9 mouse cellular contexts compared by ENCODE assay signal in genomic region chr7:138907976-138908375, GRCm38 (mm10). TPM values are rescaled to one million over a fixed set of nuclear protein-coding genes. Genes with fewer than 3 reads are reported as not detected.
A peak's percentile ranks its signal among the peaks of the same experiment; 100 is the strongest.
DNase-seq lines count a peak whose midpoint lies in the region; ATAC-seq and TF ChIP-seq lines count a peak whose summit lies in the region.
"Had no signal": no experiment of that assay in that cellular context is flagged by ENCODE, and none has a peak within 500 bp of the region (broad histone marks: within the 10 kb centered on the region; RNA-seq: fewer than 3 reads in every experiment).

No protein-coding gene starts in this region.

- H3K36me3 ChIP-seq in erythroblast, embryonic 14.5 days (ENCODE audit: control insufficient read depth) = no peaks in the 10 kb centered on the region
- H3K36me3 ChIP-seq in ES-Bruce4 (ENCODE audit: control insufficient read depth, insufficient read depth, low read length, poor library complexity, severe bottlenecking) = no peaks in the 10 kb centered on the region
- H3K36me3 ChIP-seq in hindbrain, embryonic 13.5 days = no peaks in the 10 kb centered on the region
- H3K36me3 ChIP-seq in liver, embryonic 15.5 days (replicated peaks) = no peaks in the 10 kb centered on the region

- no peak overlapping the region for H3K27ac ChIP-seq in ES-Bruce4 (ENCODE audit: insufficient read depth, low read length)
- no peak overlapping the region for H3K27ac ChIP-seq in hindbrain, embryonic 13.5 days
- H3K27ac ChIP-seq in liver, embryonic 15.5 days (replicated peaks) = peak overlapping the region; percentile 84

- H3K4me1 ChIP-seq in erythroblast, embryonic 14.5 days (ENCODE audit: control insufficient read depth) = peaks cover 52% of the 10 kb centered on the region
- H3K4me1 ChIP-seq in ES-Bruce4 (ENCODE audit: control insufficient read depth, insufficient read depth, low read length) = peaks cover 3% of the 10 kb centered on the region
- H3K4me1 ChIP-seq in hindbrain, embryonic 13.5 days (replicated peaks) = peaks cover 37% of the 10 kb centered on the region
- H3K4me1 ChIP-seq in liver, embryonic 15.5 days (replicated peaks) = peaks cover 63% of the 10 kb centered on the region

- H3K4me2 ChIP-seq in hindbrain, embryonic 13.5 days = peak overlapping the region; percentile 80
- peak overlapping the region; percentile 93 for H3K4me2 ChIP-seq in liver, embryonic 15.5 days

- no peak for DNase-seq in urinary bladder, postnatal 14 days (ENCODE audit: low spot score)
- no peak for DNase-seq in layer of hippocampus, postnatal 25 days (ENCODE audit: extremely low spot score in 1 of 2, low spot score in 1 of 2)
- DNase-seq: cerebellum, adult 8-10 months had no signal

- WGBS in hindbrain, embryonic 13.5 days = 58% methylated on average over 5 of the region's 5 CpGs
- WGBS in liver, embryonic 15.5 days (ENCODE audit: insufficient replicate concordance) = 73% methylated on average over 5 of the region's 5 CpGs

- H3K9me3 ChIP-seq in erythroblast, embryonic 14.5 days (ENCODE audit: control insufficient read depth, low read length) = no peaks in the 10 kb centered on the region
- H3K9me3 ChIP-seq in ES-Bruce4 (replicated peaks; ENCODE audit: control insufficient read depth, insufficient read depth, low read length, poor library complexity, severe bottlenecking) = no peaks in the 10 kb centered on the region
- no peaks in the 10 kb centered on the region for H3K9me3 ChIP-seq in hindbrain, embryonic 13.5 days
- no peaks in the 10 kb centered on the region for H3K9me3 ChIP-seq in liver, embryonic 15.5 days (replicated peaks)

- no peaks in the 10 kb centered on the region for H3K27me3 ChIP-seq in erythroblast, embryonic 14.5 days (ENCODE audit: control insufficient read depth)
- H3K27me3 ChIP-seq in ES-Bruce4 (ENCODE audit: control insufficient read depth, insufficient read depth, low read length, poor library complexity, severe bottlenecking) = no peaks in the 10 kb centered on the region
- H3K27me3 ChIP-seq in hindbrain, embryonic 13.5 days = peaks cover 20% of the 10 kb centered on the region
- no peaks in the 10 kb centered on the region for H3K27me3 ChIP-seq in liver, embryonic 15.5 days

- TF ChIP-seq CTCF in ES-Bruce4 (IDR thresholded peaks at IDR 0.05; ENCODE audit: low read depth, low read length) = no peak

- H3K9ac ChIP-seq in ES-Bruce4 (ENCODE audit: low read depth, poor library complexity, severe bottlenecking) = no peak overlapping the region
- H3K9ac ChIP-seq in hindbrain, embryonic 13.5 days = no peak overlapping the region
- H3K9ac ChIP-seq in liver, embryonic 15.5 days = peak overlapping the region; percentile 92; the same call in 1 of the 2 replicates

- H3K4me3 ChIP-seq in erythroblast, embryonic 14.5 days (replicated peaks) = peak overlapping the region; percentile 81
- H3K4me3 ChIP-seq in ES-Bruce4 (ENCODE audit: low read depth, low read length) = peak overlapping the region; percentile 98
- H3K4me3 ChIP-seq in hindbrain, embryonic 13.5 days = peak overlapping the region; percentile 72
- peak overlapping the region; percentile 78 for H3K4me3 ChIP-seq in liver, embryonic 15.5 days (replicated peaks)

- ATAC-seq in erythroblast, adult 5-6 weeks (replicated peaks; ENCODE audit: low FRiP score, poor library complexity, severe bottlenecking) = no peak
- no peak for ATAC-seq in hindbrain, embryonic 13.5 days (ENCODE audit: low FRiP score)
- no peak for ATAC-seq in liver, embryonic 15.5 days (ENCODE audit: insufficient read depth)
- no peak for ATAC-seq in CD4-positive, CD25-positive, alpha-beta regulatory T cell, adult 4 months

- TF ChIP-seq EP300 in ES-Bruce4 (IDR thresholded peaks at IDR 0.05; ENCODE audit: insufficient read depth, low read depth, low read length) = no peak

- TF ChIP-seq POLR2A in ES-Bruce4 (IDR thresholded peaks at IDR 0.05; ENCODE audit: insufficient read depth, low read length) = no peak

RNA-seq across cellular contexts. Expression of gene Bnip3, which starts 1.3 kb away (rescaled TPM):
- 0.84 and 0.94 TPM in 2 replicates for polyA plus RNA-seq in erythroblast, embryonic 14.5 days (2012)
- total RNA-seq in erythroblast, adult 5-6 weeks (2015; ENCODE audit: low replicate concordance) = 3.1 and 7.1 TPM in 2 replicates
- total RNA-seq in erythroblast, adult 5-6 weeks (2017; ENCODE audit: low replicate concordance) = 5.7 and 12.5 TPM in 2 replicates
- 70.8 and 73.7 TPM in 2 replicates for polyA plus RNA-seq in ES-Bruce4 (2011; ENCODE audit: insufficient read depth, insufficient read length, low read depth, missing spikeins)
- polyA plus RNA-seq in hindbrain, embryonic 13.5 days (2015; fragmentation: Nextera tagmentation; extraction: Ambion mirVana) = 89.9 and 92.0 TPM in 2 replicates
- polyA plus RNA-seq in liver, embryonic 15.5 days (2015; fragmentation: Nextera tagmentation; extraction: Ambion mirVana) = 119 and 126 TPM in 2 replicates
- polyA plus RNA-seq in CD4-positive, CD25-positive, alpha-beta regulatory T cell, adult 4 months (2017; shearing (Covaris generic)) = 10 to 100 TPM; 18.6 to 23.3 TPM
- 100 to 1,000 TPM; 110 to 115 TPM for total RNA-seq in layer of hippocampus, postnatal 25 days (2021)

RNA-seq across cellular contexts. Expression of gene Jakmip3, which starts 32.6 kb away (rescaled TPM):
- not detected in 2 replicates for polyA plus RNA-seq in erythroblast, embryonic 14.5 days (2012)
- total RNA-seq in erythroblast, adult 5-6 weeks (2015; ENCODE audit: low replicate concordance) = not detected in 2 replicates
- total RNA-seq in erythroblast, adult 5-6 weeks (2017; ENCODE audit: low replicate concordance) = not detected in 2 replicates
- polyA plus RNA-seq in ES-Bruce4 (2011; ENCODE audit: insufficient read depth, insufficient read length, low read depth, missing spikeins) = not detected in 2 replicates
- polyA plus RNA-seq in hindbrain, embryonic 13.5 days (2015; fragmentation: Nextera tagmentation; extraction: Ambion mirVana) = 4.3 and 5.1 TPM in 2 replicates
- not detected in 2 replicates for polyA plus RNA-seq in liver, embryonic 15.5 days (2015; fragmentation: Nextera tagmentation; extraction: Ambion mirVana)
- polyA plus RNA-seq in CD4-positive, CD25-positive, alpha-beta regulatory T cell, adult 4 months (2017; shearing (Covaris generic)) = not detected
- 10 to 100 TPM; 46.4 to 57.3 TPM for total RNA-seq in layer of hippocampus, postnatal 25 days (2021)

Comparison
In these comparisons a context has a peak if more than half of its experiments do, and no peak if none do; other contexts are left out.
1. RNA of gene Bnip3, which starts 1.3 kb away (polyA plus RNA-seq): 119 to 126 TPM in liver, embryonic 15.5 days, 89.9 to 92.0 TPM in hindbrain, embryonic 13.5 days, 70.8 to 73.7 TPM in ES-Bruce4 and 18.6 to 23.3 TPM in CD4-positive, CD25-positive, alpha-beta regulatory T cell, adult 4 months; 0.84 to 0.94 TPM in erythroblast, embryonic 14.5 days; every median in the first group is over 10 times any median in the second.
2. Peak in every context shown above with its lines, with median percentiles within 50 percentile points of each other: H3K4me3 ChIP-seq.